Comparison of ENCODE assay signal across 14 mouse cellular contexts in the genomic region with DNA sequence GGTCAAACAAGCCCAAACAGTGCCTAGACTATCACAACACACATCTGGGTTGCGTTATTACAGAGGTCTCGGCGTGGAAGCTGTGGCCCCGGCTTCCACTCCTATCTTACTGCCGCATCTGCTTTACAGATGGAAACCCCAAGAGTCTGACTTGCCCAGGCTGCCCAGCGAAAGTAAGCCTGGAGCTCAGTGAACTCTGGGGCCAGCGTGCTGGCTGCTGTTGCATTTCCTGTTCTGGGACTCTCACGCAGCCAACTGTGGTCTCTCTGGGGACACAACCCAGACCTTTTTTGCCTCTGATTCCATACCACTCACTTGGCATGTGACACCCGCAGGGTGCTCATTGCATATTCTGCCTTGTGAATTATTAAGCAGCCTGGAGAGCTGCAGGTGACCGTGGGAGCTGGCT. TPM values are rescaled to one million over a fixed set of nuclear protein-coding genes. Genes with fewer than 3 reads are reported as not detected.
DNase-seq lines count a peak whose midpoint lies in the region; ATAC-seq and TF ChIP-seq lines count a peak whose summit lies in the region.
"Had no signal": no experiment of that assay in that cellular context is flagged by ENCODE, and none has a peak within 500 bp of the region (broad histone marks: within the 10 kb centered on the region; RNA-seq: fewer than 3 reads in every experiment).

No protein-coding gene starts in this region.

- no peak overlapping the region for H3K9ac ChIP-seq in kidney, embryonic 15.5 days
- no peak overlapping the region for H3K9ac ChIP-seq in liver, embryonic 16.5 days (ENCODE audit: low read depth, low read length)
- no peak overlapping the region for H3K9ac ChIP-seq in midbrain, postnatal 0 days (replicated peaks; ENCODE audit: low read length, poor library complexity, severe bottlenecking)
- H3K9ac ChIP-seq: limb, embryonic 15.5 days; midbrain, embryonic 12.5 days had no signal

- H3K4me3 ChIP-seq in brown adipose tissue, adult 24 weeks (ENCODE audit: insufficient read depth, low read depth, low read length) = no peak overlapping the region
- no peak overlapping the region for H3K4me3 ChIP-seq in kidney, embryonic 15.5 days (replicated peaks)
- no peak overlapping the region for H3K4me3 ChIP-seq in liver, embryonic 16.5 days (ENCODE audit: low read depth, low read length)
- no peak overlapping the region for H3K4me3 ChIP-seq in midbrain, postnatal 0 days (ENCODE audit: low read depth, low read length)
- H3K4me3 ChIP-seq: limb, embryonic 15.5 days; midbrain, embryonic 12.5 days had no signal

- 70% methylated on average over 10 of the region's 10 CpGs for WGBS in kidney, embryonic 15.5 days
- WGBS in liver, embryonic 16.5 days (ENCODE audit: insufficient replicate concordance) = 18% methylated on average over 10 of the region's 10 CpGs
- WGBS in midbrain, postnatal 0 days = 83% methylated on average over 10 of the region's 10 CpGs

- ATAC-seq in kidney, embryonic 15.5 days (replicated peaks; ENCODE audit: low FRiP score) = no peak; the same call in 1 of the 2 replicates
- peak; percentile 73 for ATAC-seq in liver, embryonic 16.5 days (ENCODE audit: low read depth)
- ATAC-seq in midbrain, postnatal 0 days (ENCODE audit: low FRiP score) = no peak

- H3K4me2 ChIP-seq in kidney, embryonic 15.5 days = no peak overlapping the region
- no peak overlapping the region for H3K4me2 ChIP-seq in liver, embryonic 16.5 days (ENCODE audit: low read depth, low read length)
- no peak overlapping the region for H3K4me2 ChIP-seq in midbrain, postnatal 0 days (ENCODE audit: low read depth, low read length, poor library complexity, severe bottlenecking)
- H3K4me2 ChIP-seq: limb, embryonic 15.5 days; midbrain, embryonic 12.5 days had no signal

- peak overlapping the region; percentile 40; the same call in 1 of the 2 replicates for H3K27ac ChIP-seq in brown adipose tissue, adult 24 weeks (replicated peaks; ENCODE audit: low read depth, low read length)
- peak overlapping the region; percentile 18; the same call in 1 of the 2 replicates for H3K27ac ChIP-seq in kidney, embryonic 15.5 days
- H3K27ac ChIP-seq in liver, embryonic 16.5 days (ENCODE audit: low read length) = no peak overlapping the region
- no peak overlapping the region for H3K27ac ChIP-seq in midbrain, postnatal 0 days (ENCODE audit: low read depth, low read length)
- H3K27ac ChIP-seq: limb, embryonic 15.5 days; midbrain, embryonic 12.5 days had no signal

- peak; percentile 20 for DNase-seq in adrenal gland, postnatal 25 days
- DNase-seq in adrenal gland, adult 18-20 months (ENCODE audit: low spot score in 2 of 2) = no peak
- no peak for DNase-seq in midbrain, postnatal 0 days (ENCODE audit: low spot score)
- no peak for DNase-seq in right cerebral cortex, postnatal 4 days
- no peak for DNase-seq in urinary bladder, postnatal 25 days (ENCODE audit: low spot score)
- DNase-seq: gastrocnemius, postnatal 14 days had no signal

- H3K9me3 ChIP-seq in kidney, embryonic 15.5 days (replicated peaks) = no peaks in the 10 kb centered on the region
- no peaks in the 10 kb centered on the region for H3K9me3 ChIP-seq in liver, embryonic 16.5 days (replicated peaks; ENCODE audit: control insufficient read depth, low read length)
- H3K9me3 ChIP-seq in midbrain, postnatal 0 days (ENCODE audit: low read length) = no peaks in the 10 kb centered on the region
- H3K9me3 ChIP-seq: limb, embryonic 15.5 days; midbrain, embryonic 12.5 days had no signal

- TF ChIP-seq CTCF in midbrain, postnatal 0 days (IDR thresholded peaks at IDR 0.05) = no peak

- no peaks in the 10 kb centered on the region for H3K36me3 ChIP-seq in kidney, embryonic 15.5 days
- H3K36me3 ChIP-seq in liver, embryonic 16.5 days (ENCODE audit: control insufficient read depth, insufficient read depth) = no peaks in the 10 kb centered on the region
- no peaks in the 10 kb centered on the region for H3K36me3 ChIP-seq in midbrain, postnatal 0 days (ENCODE audit: insufficient read depth, low read length)
- H3K36me3 ChIP-seq: limb, embryonic 15.5 days; midbrain, embryonic 12.5 days had no signal

- H3K27me3 ChIP-seq in kidney, embryonic 15.5 days = no peaks in the 10 kb centered on the region
- H3K27me3 ChIP-seq in liver, embryonic 16.5 days (ENCODE audit: control insufficient read depth, insufficient read depth, low read depth, low read length) = no peaks in the 10 kb centered on the region
- H3K27me3 ChIP-seq in midbrain, postnatal 0 days (ENCODE audit: insufficient read depth, low read length) = no peaks in the 10 kb centered on the region
- H3K27me3 ChIP-seq: limb, embryonic 15.5 days; midbrain, embryonic 12.5 days had no signal

- peaks cover 18% of the 10 kb centered on the region; the same call in 1 of the 2 replicates for H3K4me1 ChIP-seq in brown adipose tissue, adult 24 weeks (ENCODE audit: control insufficient read depth, insufficient read depth, insufficient read length, low read length)
- peaks cover 22% of the 10 kb centered on the region for H3K4me1 ChIP-seq in kidney, embryonic 15.5 days
- H3K4me1 ChIP-seq in liver, embryonic 16.5 days (ENCODE audit: control insufficient read depth, low read depth, low read length) = peaks cover 14% of the 10 kb centered on the region
- H3K4me1 ChIP-seq in midbrain, postnatal 0 days (ENCODE audit: insufficient read depth, low read length) = no peaks in the 10 kb centered on the region
- H3K4me1 ChIP-seq: midbrain, embryonic 12.5 days had no signal

RNA-seq across cellular contexts. Expression of a gene that starts 49.0 kb away (rescaled TPM):
- not detected in 2 replicates for total RNA-seq in adrenal gland, postnatal 25 days (2021)
- total RNA-seq in adrenal gland, adult 18-20 months (2021) = not detected
- polyA plus RNA-seq in brown adipose tissue, adult 24 weeks (2012; ENCODE audit: insufficient read depth, insufficient read length, missing spikeins) = not detected in 2 replicates
- 0.47 TPM in 1 of 2 replicates, not detected in the other for polyA plus RNA-seq in kidney, embryonic 15.5 days (2015; fragmentation: Nextera tagmentation; extraction: Ambion mirVana)
- not detected in 2 replicates for polyA plus RNA-seq in liver, embryonic 16.5 days (2015; fragmentation: Nextera tagmentation; extraction: Ambion mirVana)
- total RNA-seq in midbrain, postnatal 0 days (2014; rRNA removed) = not detected in 2 replicates
- polyA plus RNA-seq in midbrain, postnatal 0 days (2015; fragmentation: Nextera tagmentation; extraction: Ambion mirVana) = not detected in 2 replicates
- total RNA-seq: gastrocnemius, postnatal 14 days; layer of hippocampus, adult 18-20 months had no signal
- polyA plus RNA-seq: heart, postnatal 0 days; limb, embryonic 15.5 days; midbrain, embryonic 12.5 days; neural tube, embryonic 14.5 days had no signal

Comparison
In these comparisons a context has a peak if more than half of its experiments do, and no peak if none do; other contexts are left out.
1. H3K27ac ChIP-seq: peak in brown adipose tissue, adult 24 weeks (single experiment) and kidney, embryonic 15.5 days (single experiment); none in liver, embryonic 16.5 days (single experiment) and midbrain, postnatal 0 days (single experiment).